Mouse (Mus musculus): ENCODE results near the gene Qk.

Gene Qk

GRCm38 (mm10) chr17:10251252-10251958 is 68.2 kb downstream of the Qk start:
- DNase-seq (ENCODE audit: low read depth), result no peak

GRCm38 (mm10) chr17:10240081-10240480 is 79.6 kb downstream of the Qk start:
- no peak for DNase-seq (ENCODE audit: low read depth)

- no peak for DNase-seq (ENCODE audit: low read depth)
These were observed 83.1 kb downstream of the Qk start for GRCm38 (mm10) chr17:10236595-10236994.

GRCm38 (mm10) chr17:10232406-10232805 is 87.2 kb downstream of the Qk start:
- no peak for DNase-seq (ENCODE audit: low read depth)

- no peak for DNase-seq (ENCODE audit: low read depth)
These were observed 91.7 kb downstream of the Qk start for GRCm38 (mm10) chr17:10227798-10228538.

GRCm38 (mm10) chr17:10216164-10216563 is 103.5 kb downstream of the Qk start:
- no peak for DNase-seq (ENCODE audit: low read depth)

GRCm38 (mm10) chr17:10209154-10209777 is 110.4 kb downstream of the Qk start:
- no peak for DNase-seq (ENCODE audit: low read depth)

- no peak for DNase-seq (ENCODE audit: low read depth)
These were observed 121.0 kb downstream of the Qk start for GRCm38 (mm10) chr17:10198662-10199061.

- DNase-seq (ENCODE audit: low read depth), result no peak
These were observed 121.4 kb downstream of the Qk start for GRCm38 (mm10) chr17:10198231-10198630.

- DNase-seq (ENCODE audit: low read depth), result no peak
These were observed 124.0 kb downstream of the Qk start for GRCm38 (mm10) chr17:10195703-10196102.

GRCm38 (mm10) chr17:10190857-10191256 is 128.8 kb downstream of the Qk start:
- DNase-seq (ENCODE audit: low read depth), result no peak

- DNase-seq (ENCODE audit: low read depth), result no peak
These were observed 131.2 kb downstream of the Qk start for GRCm38 (mm10) chr17:10188481-10188880.

GRCm38 (mm10) chr17:10187431-10188020 is 132.1 kb downstream of the Qk start:
- no peak for DNase-seq (ENCODE audit: low read depth)

- no peak for DNase-seq (ENCODE audit: low read depth)
These were observed 137.9 kb downstream of the Qk start for GRCm38 (mm10) chr17:10181761-10182160.

- no peak for DNase-seq (ENCODE audit: low read depth)
These were observed 142.6 kb downstream of the Qk start for GRCm38 (mm10) chr17:10177096-10177495.

- DNase-seq (ENCODE audit: low read depth), result no peak
These were observed 158.4 kb downstream of the Qk start for GRCm38 (mm10) chr17:10161258-10161657.

- no peak for DNase-seq (ENCODE audit: low read depth)
These were observed 159.2 kb downstream of the Qk start for GRCm38 (mm10) chr17:10160415-10160814.

- DNase-seq (ENCODE audit: low read depth), result no peak
These were observed 166.7 kb downstream of the Qk start for GRCm38 (mm10) chr17:10152808-10153413.

Data from fibroblast of lung, adult 2 months (primary cell).